Mouse (Mus musculus) lung, adult 2 months (tissue): ENCODE data around the gene Pdzrn3.

Experiments used
- CTCF ChIP-seq: fragments of 200-500 bp; IDR thresholded peaks from 2 replicates; pipeline ENCODE4 v1.5.1; 2011; ENCODE audit warnings: mild to moderate bottlenecking, low read length, control low read depth; ENCODE audit not compliant: insufficient read depth
- POLR2A ChIP-seq: fragments of 200-500 bp; IDR thresholded peaks from 2 replicates; pipeline ENCODE4 v1.6.1; 2011; ENCODE audit warnings: low read depth, mild to moderate bottlenecking, control low read depth, low read length, borderline replicate concordance; ENCODE audit errors: extremely low read depth

GRCm38 (mm10) chr6:101198284-101198942 is 179.3 kb downstream of the Pdzrn3 start:
- TF ChIP-seq POLR2A = no peak
- no peak for TF ChIP-seq CTCF
